Mouse (Mus musculus) midbrain, embryonic 12.5 days (tissue): ENCODE measurements around the gene Eng. TPM values are rescaled to one million over a fixed set of nuclear protein-coding genes. Genes with fewer than 3 reads are reported as not detected.

Source experiments
- ATAC-seq: fragments of 200-750 bp; cut with Nextera tagmentation; 2 replicates; pipeline ENCODE4 v1.8.0; 2017; ENCODE audit warnings: low read depth, moderate TSS enrichment, moderate library complexity; ENCODE audit not compliant: low FRiP score
- H3K27ac ChIP-seq: fragments of 300-500 bp; sonication (generic); replicated peaks from 2 replicates; pipeline ENCODE4 v1.5.1; 2016; ENCODE audit warnings: mild to moderate bottlenecking
- H3K27me3 ChIP-seq: fragments of 300-500 bp; sonication (generic); 2 replicates; pipeline ENCODE4 v1.6.1; 2016; ENCODE audit warnings: mild to moderate bottlenecking
- H3K36me3 ChIP-seq: fragments of 300-500 bp; sonication (generic); 2 replicates; pipeline ENCODE4 v1.6.1; 2016
- H3K4me1 ChIP-seq: fragments of 300-500 bp; sonication (generic); 2 replicates; pipeline ENCODE4 v1.6.1; 2016
- H3K4me2 ChIP-seq: fragments of 300-500 bp; sonication (generic); replicated peaks from 2 replicates; pipeline ENCODE4 v1.6.1; 2016; ENCODE audit warnings: mild to moderate bottlenecking, moderate library complexity
- H3K4me3 ChIP-seq: fragments of 300-500 bp; sonication (generic); 2 replicates; pipeline ENCODE4 v1.5.1; 2016; ENCODE audit warnings: mild to moderate bottlenecking
- H3K9ac ChIP-seq: fragments of 300-500 bp; sonication (generic); replicated peaks from 2 replicates; pipeline ENCODE4 v1.6.1; 2016; ENCODE audit warnings: mild to moderate bottlenecking, moderate library complexity
- H3K9me3 ChIP-seq: fragments of 300-500 bp; sonication (generic); 2 replicates; pipeline ENCODE4 v1.6.1; 2016; ENCODE audit warnings: mild to moderate bottlenecking
- WGBS: fragments of 180-500 bp; shearing (Covaris S2); methylation state at CpG from one replicate; pipeline ENCODE4 v1.1.7; 2016; 5-methylcytosine and 5-hydroxymethylcytosine counted together
- polyA plus RNA-seq: library from polyadenylated mRNA; unstranded; fragments of >200 nt; fragmentation: Nextera tagmentation; extraction: Ambion mirVana; gene quantifications from 2 replicates; pipeline ENCODE4 v1.2.1, GENCODE M21; 2016

The Eng gene
- polyA plus RNA-seq, 1 experiment from 2014 or later = 29.5 TPM

DNA sequence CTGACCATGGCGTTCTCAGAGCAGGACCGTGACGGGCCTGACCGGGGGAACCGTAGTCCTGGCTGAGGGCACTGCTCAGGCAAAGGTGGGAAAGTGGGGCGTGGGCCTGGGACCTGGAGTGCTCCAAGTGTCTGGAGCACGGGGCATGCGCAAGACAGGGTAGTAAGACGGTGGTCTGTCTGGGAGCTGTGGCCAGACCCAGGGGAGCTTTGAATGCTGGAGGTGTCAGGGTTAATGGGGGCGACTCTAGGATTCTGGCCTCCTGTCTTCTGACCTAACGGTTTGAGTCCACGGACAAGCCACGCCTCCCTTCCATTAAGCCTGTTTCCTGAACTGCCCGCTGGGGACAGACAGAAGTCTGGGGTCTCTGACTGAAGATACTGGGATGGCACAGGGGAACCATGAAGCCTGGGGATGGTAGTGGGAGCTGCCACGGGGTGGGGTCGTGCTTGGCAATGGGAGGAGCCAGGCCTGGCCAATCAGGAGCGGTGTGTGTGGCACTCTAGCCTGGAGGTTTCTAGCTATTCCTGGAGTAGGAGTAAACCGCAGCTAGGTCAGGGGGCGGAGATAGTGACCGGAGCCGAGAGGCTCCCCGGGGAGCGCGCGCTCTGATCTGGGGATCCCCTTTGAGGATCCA is 38.1 kb upstream of the Eng start:
- H3K27ac ChIP-seq = no peak overlapping the region
- ATAC-seq = peak; percentile 31; the same call in 1 of the 2 replicates
- no peaks in the 10 kb centered on the region for H3K36me3 ChIP-seq
- H3K4me3 ChIP-seq = peak overlapping the region; percentile 3; the same call in 1 of the 2 replicates
- 10% methylated on average over 25 of the region's 25 CpGs for WGBS
- peak overlapping the region; percentile 22 for H3K4me2 ChIP-seq
- H3K4me1 ChIP-seq = peaks cover 27% of the 10 kb centered on the region
- no peak overlapping the region; the same call in 1 of the 2 replicates for H3K9ac ChIP-seq
- H3K9me3 ChIP-seq = no peaks in the 10 kb centered on the region
- peaks cover 27% of the 10 kb centered on the region for H3K27me3 ChIP-seq

DNA sequence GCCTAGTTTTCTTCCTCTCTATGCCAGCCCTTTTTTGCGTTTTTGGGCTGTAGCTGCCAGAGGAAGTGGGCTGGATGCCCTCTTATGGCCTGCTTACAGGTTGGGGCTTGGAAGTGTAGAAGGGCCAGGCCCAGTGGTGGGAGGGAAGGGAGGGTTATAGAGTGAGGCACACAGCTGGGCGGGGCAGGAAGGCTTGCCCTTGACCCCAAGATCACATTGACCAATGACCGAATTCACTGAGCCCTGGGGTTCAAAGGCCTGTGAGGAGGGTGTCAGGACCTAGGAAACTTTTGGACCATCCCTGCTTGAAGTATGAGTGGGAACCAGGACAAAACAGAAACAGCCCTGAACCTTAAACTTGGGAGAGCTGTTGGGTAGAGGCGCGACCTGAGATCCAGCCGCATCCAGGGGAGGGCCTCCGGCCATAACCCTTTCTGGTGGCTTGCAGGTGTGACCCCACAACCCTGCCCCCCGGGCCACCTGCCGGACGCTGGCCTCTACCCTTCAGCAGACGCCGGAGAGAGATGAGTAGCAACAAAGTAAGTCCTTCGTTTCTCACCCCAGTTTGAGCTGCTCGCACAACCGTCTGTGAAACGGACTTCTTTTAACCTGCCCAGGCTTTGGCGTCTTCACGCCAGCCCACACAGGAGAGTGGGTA is 37.5 kb upstream of the Eng start:
- Histone ChIP-seq H3K27me3 (peaks cover 27% of the 10 kb centered on the region), H3K4me2 (peak overlapping the region; percentile 22), H3K9ac (no peak overlapping the region; the same call in 1 of the 2 replicates), H3K9me3 (no peaks in the 10 kb centered on the region), H3K4me3 (peak overlapping the region; percentile 3; the same call in 1 of the 2 replicates), H3K36me3 (no peaks in the 10 kb centered on the region), H3K27ac (no peak overlapping the region), H3K4me1 (peaks cover 27% of the 10 kb centered on the region)
- ATAC-seq = no peak
- 40% methylated on average over 18 of the region's 18 CpGs for WGBS

DNA sequence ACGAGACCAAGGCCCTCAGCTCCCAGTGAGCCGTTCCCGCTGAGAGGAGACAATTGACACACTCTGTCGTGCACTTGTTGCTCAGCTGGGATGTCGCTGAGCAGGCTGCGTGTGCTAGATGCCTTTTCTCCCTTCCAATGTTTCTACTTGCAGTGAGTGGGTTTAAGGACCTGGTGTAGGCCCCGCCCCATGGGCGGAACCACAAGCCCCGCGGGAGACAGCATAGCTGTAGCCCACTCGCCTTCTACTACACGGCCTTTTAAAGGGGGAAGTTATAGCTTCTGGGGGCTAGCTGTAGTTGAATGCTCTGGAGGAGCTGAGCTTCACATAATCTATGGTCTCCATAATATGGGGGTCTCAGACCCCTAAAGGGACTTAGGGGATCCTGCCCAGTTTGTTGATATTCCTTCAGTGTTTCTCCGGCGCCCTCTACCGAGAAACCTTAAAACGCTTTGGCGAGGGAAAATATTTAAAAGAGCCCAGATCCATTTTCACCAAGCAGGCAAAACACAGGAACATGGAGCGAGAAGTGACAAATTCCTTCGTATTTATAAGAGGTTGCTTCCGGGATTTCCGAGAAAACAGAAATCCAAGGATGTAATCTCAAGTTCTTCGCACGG is 35.7 kb upstream of the Eng start:
- peak overlapping the region; percentile 34; the same call in 1 of the 2 replicates for H3K9ac ChIP-seq
- no peak for ATAC-seq
- H3K4me3 ChIP-seq = peak overlapping the region; percentile 32
- H3K27ac ChIP-seq = no peak overlapping the region
- peaks cover 27% of the 10 kb centered on the region for H3K4me1 ChIP-seq
- H3K36me3 ChIP-seq = peaks cover 6% of the 10 kb centered on the region; the same call in 1 of the 2 replicates
- no peaks in the 10 kb centered on the region for H3K9me3 ChIP-seq
- WGBS = 18% methylated on average over 23 of the region's 23 CpGs
- peaks cover 23% of the 10 kb centered on the region for H3K27me3 ChIP-seq
- peak overlapping the region; percentile 53 for H3K4me2 ChIP-seq

DNA sequence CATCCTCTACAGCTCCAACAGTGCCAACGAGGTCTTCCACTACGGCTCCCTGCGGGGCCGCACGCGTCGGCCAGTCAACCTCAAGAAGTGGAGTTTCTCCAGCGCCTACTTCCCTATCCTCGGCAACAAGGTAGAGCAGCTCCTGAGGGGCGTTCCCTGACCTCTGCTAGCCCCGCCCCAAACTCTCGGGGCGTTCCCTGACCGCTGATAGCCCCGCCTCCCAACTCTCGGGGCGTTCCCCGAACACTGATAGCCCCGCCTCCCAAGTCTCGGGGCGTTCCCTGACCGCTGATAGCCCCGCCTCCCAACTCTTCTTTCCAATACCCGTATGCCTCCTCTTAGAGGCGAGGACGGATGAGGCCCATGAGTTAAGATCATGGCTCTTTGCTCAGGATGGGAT is 34.1 kb upstream of the Eng start:
- no peak overlapping the region for H3K9ac ChIP-seq
- peaks cover 22% of the 10 kb centered on the region for H3K4me1 ChIP-seq
- no peaks in the 10 kb centered on the region for H3K9me3 ChIP-seq
- no peak overlapping the region for H3K4me3 ChIP-seq
- H3K4me2 ChIP-seq = no peak overlapping the region
- no peak overlapping the region for H3K27ac ChIP-seq
- 67% methylated on average over 26 of the region's 26 CpGs for WGBS
- H3K36me3 ChIP-seq = peaks cover 6% of the 10 kb centered on the region; the same call in 1 of the 2 replicates
- peaks cover 21% of the 10 kb centered on the region for H3K27me3 ChIP-seq
- ATAC-seq = no peak

GRCm38 (mm10) chr2:32617109-32617508 is 29.3 kb upstream of the Eng start:
- 97% methylated on average over 1 of the region's 1 CpGs for WGBS
- H3K27me3 ChIP-seq = no peaks in the 10 kb centered on the region
- H3K9ac ChIP-seq = no peak overlapping the region
- H3K4me3 ChIP-seq = no peak overlapping the region
- peaks cover 24% of the 10 kb centered on the region for H3K4me1 ChIP-seq
- no peak for ATAC-seq
- no peak overlapping the region for H3K27ac ChIP-seq
- H3K4me2 ChIP-seq = no peak overlapping the region
- H3K36me3 ChIP-seq = peaks cover 6% of the 10 kb centered on the region; the same call in 1 of the 2 replicates
- H3K9me3 ChIP-seq = no peaks in the 10 kb centered on the region

- Histone ChIP-seq H3K9me3 (no peaks in the 10 kb centered on the region), H3K4me3 (no peak overlapping the region), H3K4me2 (no peak overlapping the region), H3K27me3 (no peaks in the 10 kb centered on the region), H3K9ac (no peak overlapping the region), H3K27ac (no peak overlapping the region), H3K36me3 (peaks cover 6% of the 10 kb centered on the region; the same call in 1 of the 2 replicates), H3K4me1 (peaks cover 24% of the 10 kb centered on the region)
- 91% methylated on average over 4 of the region's 4 CpGs for WGBS
- ATAC-seq = no peak
Observed at GRCm38 (mm10) chr2:32617601-32618000, 28.8 kb upstream of the Eng start.

DNA sequence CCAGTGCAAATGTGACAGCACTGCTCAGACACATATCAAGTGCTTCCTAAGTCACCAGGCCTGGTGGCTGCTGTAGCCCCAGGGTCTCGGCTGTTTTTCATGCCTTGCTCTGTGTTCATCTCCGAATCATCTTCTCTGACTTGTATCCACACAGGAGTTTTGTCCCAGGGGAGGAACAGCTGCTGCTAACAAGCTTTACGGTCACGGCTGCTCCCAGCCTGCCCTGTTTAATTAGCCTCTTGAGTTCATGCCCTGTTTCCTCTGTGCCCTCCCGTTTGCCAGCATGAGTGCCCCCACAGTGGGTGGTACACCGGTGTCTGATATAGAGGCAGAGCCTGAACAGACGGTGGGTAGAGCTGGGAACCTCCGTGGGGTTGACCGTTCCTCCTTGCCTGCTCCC is 28.3 kb upstream of the Eng start:
- H3K4me2 ChIP-seq = no peak overlapping the region
- H3K4me1 ChIP-seq = peaks cover 24% of the 10 kb centered on the region
- no peaks in the 10 kb centered on the region for H3K9me3 ChIP-seq
- H3K27ac ChIP-seq = no peak overlapping the region
- H3K27me3 ChIP-seq = no peaks in the 10 kb centered on the region
- 61% methylated on average over 9 of the region's 9 CpGs for WGBS
- ATAC-seq = no peak
- H3K4me3 ChIP-seq = no peak overlapping the region
- H3K36me3 ChIP-seq = peaks cover 6% of the 10 kb centered on the region; the same call in 1 of the 2 replicates
- no peak overlapping the region for H3K9ac ChIP-seq

DNA sequence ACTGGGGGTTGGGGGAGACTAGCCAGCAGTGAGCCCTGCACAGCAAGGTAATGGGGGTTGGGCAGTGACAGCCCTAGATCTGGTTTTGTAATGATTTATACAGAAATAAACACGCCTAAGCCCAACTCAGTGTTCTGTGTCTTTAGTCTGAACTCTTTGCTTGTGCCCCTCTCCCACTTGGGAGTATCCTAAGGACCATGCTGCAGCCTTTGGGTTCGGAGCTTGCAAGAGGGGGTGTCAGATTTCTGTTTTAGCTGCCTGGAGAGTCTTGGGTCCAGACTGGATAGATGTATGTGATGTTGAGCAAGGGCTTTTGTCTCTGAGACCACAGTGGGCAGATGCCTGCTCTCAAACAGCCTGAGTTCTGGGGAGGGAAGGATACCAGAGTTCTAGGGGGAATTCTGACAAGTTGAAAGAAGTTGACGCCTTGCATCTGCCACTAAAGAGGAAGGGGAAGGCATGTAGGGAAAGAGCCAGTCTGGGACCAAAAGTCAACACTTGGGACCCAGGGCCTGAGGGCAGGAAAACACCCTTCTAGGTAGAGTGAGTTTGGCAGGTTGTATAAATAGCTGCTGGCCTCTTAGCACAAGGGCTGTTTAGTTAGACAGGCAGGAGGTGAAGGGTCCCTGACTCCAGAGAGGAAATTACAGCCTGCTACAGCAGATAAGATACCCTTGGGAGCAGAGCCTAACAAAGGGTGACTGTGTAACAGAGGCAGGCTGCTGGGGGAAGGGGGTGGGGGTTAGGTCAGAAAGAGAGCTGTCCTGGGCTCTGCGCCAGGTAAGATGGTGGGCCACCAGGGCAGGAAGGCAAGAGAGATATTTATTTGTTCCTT is 25.5 kb upstream of the Eng start:
- Histone ChIP-seq H3K9ac (no peak overlapping the region), H3K4me1 (peaks cover 42% of the 10 kb centered on the region), H3K9me3 (no peaks in the 10 kb centered on the region), H3K4me3 (no peak overlapping the region), H3K27ac (peak overlapping the region; percentile 11; the same call in 1 of the 2 replicates), H3K4me2 (no peak overlapping the region), H3K27me3 (no peaks in the 10 kb centered on the region), H3K36me3 (no peaks in the 10 kb centered on the region)
- 44% methylated on average over 4 of the region's 4 CpGs for WGBS
- no peak for ATAC-seq

- Histone ChIP-seq H3K27me3 (no peaks in the 10 kb centered on the region), H3K36me3 (no peaks in the 10 kb centered on the region), H3K9me3 (no peaks in the 10 kb centered on the region), H3K4me2 (no peak within 1 kb of the TSS), H3K4me3 (no peak within 1 kb of the TSS), H3K4me1 (peaks cover 48% of the 10 kb centered on the region), H3K27ac (peak within 1 kb of the TSS; percentile 11; the same call in 1 of the 2 replicates), H3K9ac (no peak within 1 kb of the TSS)
- ATAC-seq = no peak
- 57% methylated on average over 7 of the region's 7 CpGs for WGBS
Observed at GRCm38 (mm10) chr2:32621517-32621859, 24.9 kb upstream of the Eng start, which contains the start of gene Ak1. Gene Ak1 (plus strand): TSS chr2:32621758.

DNA sequence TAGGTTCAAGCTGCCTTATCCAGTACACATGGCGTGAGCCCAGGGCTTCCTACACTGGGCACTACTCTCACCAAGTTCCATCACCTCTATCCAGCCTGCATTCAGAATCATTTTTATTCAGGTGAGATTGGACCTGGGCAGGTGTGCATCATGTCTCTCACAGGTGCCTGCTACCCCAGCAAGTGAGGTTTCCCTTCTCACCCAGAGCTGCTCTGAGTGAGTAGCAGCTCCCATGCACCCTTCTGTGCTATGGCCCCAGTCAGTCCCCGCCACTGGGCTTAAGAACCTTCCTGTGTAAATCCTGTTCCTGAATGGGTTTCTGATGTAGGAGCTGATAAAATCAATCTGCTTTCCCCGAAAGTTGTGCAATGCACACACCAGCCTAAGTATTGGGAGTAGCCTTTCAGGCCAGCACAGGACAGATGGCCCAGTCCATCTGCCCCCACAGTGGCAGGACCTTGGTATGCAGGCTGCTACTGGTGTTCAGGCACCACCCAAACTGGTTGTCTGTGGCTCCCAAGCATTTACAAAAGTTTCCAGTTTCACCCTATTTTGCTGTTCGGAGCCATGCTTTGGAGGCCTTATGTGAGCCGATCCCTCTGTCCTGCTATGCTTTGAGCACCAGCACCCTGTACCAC is 22.2 kb upstream of the Eng start:
- H3K9me3 ChIP-seq = no peaks in the 10 kb centered on the region
- H3K36me3 ChIP-seq = no peaks in the 10 kb centered on the region
- no peak for ATAC-seq
- no peak overlapping the region for H3K27ac ChIP-seq
- no peaks in the 10 kb centered on the region for H3K27me3 ChIP-seq
- no peak overlapping the region for H3K9ac ChIP-seq
- H3K4me1 ChIP-seq = peaks cover 57% of the 10 kb centered on the region
- 73% methylated on average over 5 of the region's 5 CpGs for WGBS
- H3K4me3 ChIP-seq = no peak overlapping the region
- no peak overlapping the region for H3K4me2 ChIP-seq

- H3K36me3 ChIP-seq = no peaks in the 10 kb centered on the region
- H3K4me3 ChIP-seq = peak overlapping the region; percentile 31
- peak overlapping the region; percentile 71 for H3K27ac ChIP-seq
- peak overlapping the region; percentile 60 for H3K9ac ChIP-seq
- peaks cover 64% of the 10 kb centered on the region for H3K4me1 ChIP-seq
- peak overlapping the region; percentile 55 for H3K4me2 ChIP-seq
- no peaks in the 10 kb centered on the region for H3K27me3 ChIP-seq
- ATAC-seq = peak; percentile 67; the same call in 1 of the 2 replicates
- WGBS = 3% methylated on average over 13 of the region's 13 CpGs
- H3K9me3 ChIP-seq = no peaks in the 10 kb centered on the region
Observed at GRCm38 (mm10) chr2:32625212-32625872, 21.1 kb upstream of the Eng start.
